Mouse (Mus musculus): Measurements from ENCODE around the gene Arhgef10l.

DNA sequence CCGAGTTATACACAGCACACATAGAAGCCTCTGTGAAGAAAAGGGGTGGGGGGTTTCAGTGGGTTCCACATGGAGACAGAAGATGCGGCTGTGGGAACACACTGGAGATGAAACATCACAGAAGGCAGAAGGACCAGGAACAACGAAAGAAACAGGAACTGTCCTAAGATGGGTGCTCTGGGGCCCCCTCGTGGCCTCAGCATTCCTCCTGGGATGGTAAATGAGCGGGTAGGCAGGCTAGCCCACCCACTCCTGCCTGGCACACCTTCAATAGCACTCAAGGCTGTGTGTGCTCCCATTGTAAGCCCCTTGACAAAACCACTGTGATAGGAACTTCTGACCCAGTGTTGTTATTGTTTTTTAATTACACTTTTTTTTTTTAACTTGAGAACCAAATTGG is 174.3 kb downstream of the Arhgef10l start:
- TF ChIP-seq POLR2A (IDR thresholded peaks at IDR 0.05; ENCODE audit: insufficient read depth, low read depth, low read length), result no peak
- TF ChIP-seq CTCF (IDR thresholded peaks at IDR 0.05; ENCODE audit: insufficient read depth, low read depth, low read length), result peak; percentile 50; the same call in 1 of the 2 replicates
